In the genomic region with DNA sequence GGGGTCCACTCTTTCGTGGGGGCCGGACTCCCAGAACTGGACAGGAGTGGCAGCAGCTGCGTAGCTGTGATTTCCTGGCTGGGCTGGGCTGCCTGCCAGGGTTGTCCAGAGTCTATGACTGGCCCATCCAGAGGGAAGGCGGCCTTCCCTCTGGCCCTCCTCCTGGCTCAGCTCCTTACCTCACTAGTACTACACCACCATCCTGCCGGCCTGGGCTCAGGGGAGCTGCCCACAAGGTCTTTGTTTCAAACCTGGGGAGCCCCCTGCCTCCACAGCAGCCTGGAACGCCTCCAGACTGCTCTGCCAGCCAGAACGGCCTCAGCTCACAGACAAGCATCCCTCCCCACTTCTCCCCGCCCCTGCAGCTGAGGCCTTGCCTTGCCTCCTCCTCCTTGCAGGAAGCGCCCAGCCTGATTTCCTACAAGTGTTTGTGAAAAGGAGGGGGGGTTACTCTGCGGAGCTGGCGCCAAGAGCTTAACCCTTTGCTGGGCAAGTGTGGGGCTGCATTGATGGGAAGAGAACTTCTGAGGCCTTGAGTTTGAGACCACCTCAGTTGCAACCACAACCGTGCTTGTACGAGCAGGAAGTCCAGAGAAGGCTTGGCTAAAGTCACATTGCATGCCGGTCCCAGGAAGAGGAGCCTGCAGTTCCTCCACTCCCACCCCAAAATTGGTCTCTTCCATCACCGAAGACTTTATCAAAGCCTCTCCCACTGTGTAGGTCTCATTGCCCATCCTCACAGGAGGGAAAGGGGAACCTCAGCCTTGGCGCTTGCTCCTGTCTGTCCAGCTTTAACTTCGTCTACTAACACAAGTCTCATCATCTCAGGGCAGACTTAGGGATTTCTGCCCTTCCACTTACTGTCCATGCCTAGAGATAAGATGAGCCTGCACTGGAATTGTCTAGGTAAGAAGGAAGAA, we compare ENCODE assay signal across 8 mouse cellular contexts. TPM values are rescaled to one million over a fixed set of nuclear protein-coding genes. Genes with fewer than 3 reads are reported as not detected.
DNase-seq lines count a peak whose midpoint lies in the region; ATAC-seq and TF ChIP-seq lines count a peak whose summit lies in the region.

Akna (minus strand) TSS at position 315 of the 920 bp plus-strand sequence.

- peak within 1 kb of the TSS; percentile 17 for H3K9ac ChIP-seq in hindbrain, postnatal 0 days (replicated peaks; ENCODE audit: low read length)

- peak; percentile 100 for DNase-seq in NIH3T3 (ENCODE audit: low read depth)
- DNase-seq in embryo, embryonic 10 days (ENCODE audit: low spot score) = peak; percentile 80
- peak; percentile 79 to 86 for DNase-seq in gastrocnemius, adult 8-10 months (ENCODE audit: low spot score in 2 of 2)
- peak; percentile 89 for DNase-seq in hindbrain, postnatal 0 days (ENCODE audit: low spot score)
- peak; percentile 28 to 67 for DNase-seq in left cerebral cortex, adult 8-10 months (ENCODE audit: low spot score in 2 of 2)
- DNase-seq in right cerebral cortex, postnatal 10 days (ENCODE audit: low spot score in 2 of 2) = peak; percentile 89
- DNase-seq in urinary bladder, postnatal 14 days (ENCODE audit: low spot score) = peak; percentile 89

- no peaks in the 10 kb centered on the region for H3K27me3 ChIP-seq in hindbrain, postnatal 0 days (ENCODE audit: insufficient read depth, low read length)

- H3K4me1 ChIP-seq in hindbrain, postnatal 0 days (ENCODE audit: insufficient read depth, low read length) = peaks cover 25% of the 10 kb centered on the region

- peak within 1 kb of the TSS; percentile 39 for H3K4me2 ChIP-seq in hindbrain, postnatal 0 days (ENCODE audit: low read depth, low read length)

- no peak for TF ChIP-seq CTCF in hindbrain, postnatal 0 days (IDR thresholded peaks at IDR 0.05; ENCODE audit: low read depth)

- 21% methylated on average over 17 of the region's 17 CpGs for WGBS in hindbrain, postnatal 0 days

- peak; percentile 87 for ATAC-seq in hindbrain, postnatal 0 days
- ATAC-seq in megakaryocyte, adult 5-6 weeks (ENCODE audit: poor library complexity, severe bottlenecking) = peak; percentile 30

- peak within 1 kb of the TSS; percentile 9; the same call in 1 of the 2 replicates for H3K4me3 ChIP-seq in hindbrain, postnatal 0 days (ENCODE audit: low read length)

- H3K27ac ChIP-seq in hindbrain, postnatal 0 days = peak within 1 kb of the TSS; percentile 76

- no peaks in the 10 kb centered on the region for H3K36me3 ChIP-seq in hindbrain, postnatal 0 days (ENCODE audit: insufficient read depth, low read length)

- no peaks in the 10 kb centered on the region for H3K9me3 ChIP-seq in hindbrain, postnatal 0 days (ENCODE audit: low read length)

RNA-seq across cellular contexts. Expression of gene Akna, which starts in this region (rescaled TPM):
- 1 to 10 TPM in 2 of 4 experiments, under 1 TPM in 2; 0.68 to 1.4 (median 0.96) TPM for total RNA-seq in gastrocnemius, adult 8-10 months (2022)
- total RNA-seq in hindbrain, postnatal 0 days (2014; rRNA removed) = 7.2 and 8.1 TPM in 2 replicates
- polyA plus RNA-seq in hindbrain, postnatal 0 days (2015; fragmentation: Nextera tagmentation; extraction: Ambion mirVana) = 2.7 and 3.2 TPM in 2 replicates
- total RNA-seq in left cerebral cortex, adult 8-10 months (2022) = 1 to 10 TPM; 3.6 to 5.3 (median 4.5) TPM
- 84.6 and 91.2 TPM in 2 replicates for total RNA-seq in megakaryocyte, adult 5-6 weeks (2015)
- 43.5 and 56.7 TPM in 2 replicates for total RNA-seq in megakaryocyte, adult 5-6 weeks (2017)

Comparison
In these comparisons a context has a peak if more than half of its experiments do, and no peak if none do; other contexts are left out.
1. Peak in every context shown above with its lines: DNase-seq, ATAC-seq, H3K4me3 ChIP-seq and H3K27ac ChIP-seq.
2. DNase-seq: peak in every context shown above with its lines; median percentile 100 in NIH3T3; 89 in hindbrain, postnatal 0 days; 89 in right cerebral cortex, postnatal 10 days; 89 in urinary bladder, postnatal 14 days; 82 in gastrocnemius, adult 8-10 months; 80 in embryo, embryonic 10 days; 48 in left cerebral cortex, adult 8-10 months.